Mouse (Mus musculus) olfactory bulb, adult 2 months (tissue): ENCODE measurements around the gene Nphp1.

Experiments used
- CTCF ChIP-seq: fragments of 200-500 bp; IDR thresholded peaks from 2 replicates; pipeline ENCODE4 v1.5.1; 2012; ENCODE audit warnings: low read depth, mild to moderate bottlenecking, low read length, moderate library complexity; ENCODE audit not compliant: insufficient read depth
- POLR2A ChIP-seq: fragments of 200-500 bp; IDR thresholded peaks from 2 replicates; pipeline ENCODE4 v1.6.1; 2012; ENCODE audit warnings: mild to moderate bottlenecking, low read depth, low read length, moderate library complexity; ENCODE audit not compliant: insufficient read depth

DNA sequence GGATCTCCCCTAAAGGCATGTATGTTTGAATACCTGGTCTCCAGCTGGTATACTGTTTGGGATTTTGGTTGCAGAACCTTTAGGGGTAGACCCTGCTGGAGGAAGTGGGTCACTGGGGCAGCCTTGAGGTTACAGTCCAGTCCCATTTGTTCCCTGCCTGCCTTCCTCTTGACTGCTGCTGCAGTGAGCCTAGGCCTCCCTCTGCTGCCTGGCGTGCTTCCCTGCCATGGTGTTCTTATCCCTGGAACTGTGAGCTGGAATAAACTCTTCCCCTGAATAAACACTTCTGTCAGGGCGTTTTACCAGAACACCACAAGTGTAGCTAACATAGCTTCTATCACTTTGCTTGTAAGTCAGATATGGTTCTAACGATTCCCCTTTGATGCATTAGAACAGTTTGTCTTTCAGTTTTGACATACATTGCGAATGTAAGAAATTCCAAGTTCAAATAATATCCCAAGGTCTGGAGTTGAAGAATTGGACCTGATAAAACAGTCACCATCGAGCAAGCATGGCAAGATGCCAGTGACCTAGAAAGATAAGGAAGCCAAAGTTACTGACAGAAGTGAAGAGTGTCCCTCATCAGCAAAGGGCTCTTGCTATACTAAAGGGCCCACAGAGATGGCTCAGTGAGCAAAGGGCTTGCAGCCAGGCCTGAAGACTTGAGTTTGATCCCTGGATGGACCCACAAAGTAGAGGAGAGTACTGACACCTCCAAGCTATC, 29.4 kb downstream of the Nphp1 start:
- TF ChIP-seq POLR2A (no peak), CTCF (no peak)
